Mouse (Mus musculus) retina, postnatal 1 day (tissue): ENCODE results near the gene Timm44.
"Not testable (repeated sequence)": the region's sequence is repeated elsewhere in the genome, so short reads cannot be mapped to it uniquely, and the experiment has no call there.

Source experiments
- DNase-seq: peaks from one replicate; pipeline ENCODE4 v3.0.0-alpha.2; 2012

The Timm44 gene

GRCm38 (mm10) chr8:4263105-4263791 lies 12.5 kb downstream of the Timm44 start:
- no peak for DNase-seq

DNA sequence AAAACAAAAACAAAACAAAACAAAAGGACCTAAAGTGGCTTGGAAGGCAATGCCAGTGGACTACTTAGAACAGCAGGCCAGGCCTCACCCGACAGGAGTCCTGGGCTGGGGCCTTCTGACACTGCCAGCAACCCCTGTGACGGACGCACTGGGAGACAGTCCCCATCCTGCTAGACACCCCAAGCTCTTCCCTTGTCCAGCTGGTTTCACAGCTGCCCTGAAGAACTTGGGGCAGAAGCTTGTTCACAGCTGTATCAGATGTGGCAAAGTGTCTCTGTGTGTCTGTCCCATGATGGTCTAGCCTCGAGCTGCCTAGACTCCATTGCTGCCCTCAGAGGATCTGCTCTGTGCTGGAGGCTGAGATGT lies 15.9 kb downstream of the Timm44 start:
- no peak for DNase-seq

- peak; percentile 96 for DNase-seq
Observed at GRCm38 (mm10) chr8:4259125-4259804, 16.4 kb downstream of the Timm44 start, which contains the start of gene Ctxn1. Gene Ctxn1 (minus strand): TSS chr8:4259274.

- DNase-seq = no peak
Observed at GRCm38 (mm10) chr8:4258678-4259077, 17.0 kb downstream of the Timm44 start.

- peak; percentile 86 for DNase-seq
Observed at GRCm38 (mm10) chr8:4258233-4258632, 17.5 kb downstream of the Timm44 start.

DNA sequence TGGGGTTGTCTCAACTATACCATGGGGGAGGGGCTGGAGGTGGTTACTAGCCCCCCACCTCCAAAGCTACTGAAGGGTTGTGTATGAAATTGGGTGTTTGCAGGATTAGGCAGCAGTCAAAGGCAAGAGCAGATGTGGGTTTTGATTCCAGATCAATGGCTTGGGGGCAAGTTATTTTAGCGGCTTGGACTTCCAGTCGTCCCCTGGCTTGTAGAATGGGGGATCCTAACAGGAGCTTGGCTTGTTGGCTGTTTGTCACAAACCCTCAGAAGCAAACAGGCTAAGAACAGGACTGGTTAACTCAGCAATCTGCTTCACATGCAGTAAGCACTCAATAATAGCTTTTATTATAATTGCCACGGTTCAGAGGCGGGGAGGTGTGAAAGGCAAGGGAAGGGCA lies 18.4 kb downstream of the Timm44 start:
- no peak for DNase-seq

- no peak for DNase-seq
Observed at GRCm38 (mm10) chr8:4256911-4257310, 18.8 kb downstream of the Timm44 start.

DNA sequence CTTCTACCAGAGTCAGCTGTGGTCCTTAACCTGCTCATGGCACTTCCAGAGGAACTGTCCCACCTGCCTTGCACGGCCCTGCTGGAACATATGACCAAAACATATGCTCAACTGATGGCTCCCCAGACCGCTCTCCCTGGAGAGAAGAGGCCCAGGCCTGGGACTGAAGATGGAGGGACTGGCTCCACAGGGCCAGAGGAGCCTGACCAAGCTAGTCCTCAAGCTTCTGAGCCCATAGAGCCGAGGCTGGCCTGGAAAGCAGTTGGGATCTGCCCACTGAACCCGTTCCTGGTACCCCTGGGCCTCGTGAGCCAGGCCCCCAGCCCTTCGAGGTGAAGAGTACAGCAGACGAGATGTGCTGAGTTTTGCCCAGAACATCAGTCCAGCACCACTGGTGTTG lies 20.2 kb downstream of the Timm44 start:
- DNase-seq = not testable (repeated sequence)

DNA sequence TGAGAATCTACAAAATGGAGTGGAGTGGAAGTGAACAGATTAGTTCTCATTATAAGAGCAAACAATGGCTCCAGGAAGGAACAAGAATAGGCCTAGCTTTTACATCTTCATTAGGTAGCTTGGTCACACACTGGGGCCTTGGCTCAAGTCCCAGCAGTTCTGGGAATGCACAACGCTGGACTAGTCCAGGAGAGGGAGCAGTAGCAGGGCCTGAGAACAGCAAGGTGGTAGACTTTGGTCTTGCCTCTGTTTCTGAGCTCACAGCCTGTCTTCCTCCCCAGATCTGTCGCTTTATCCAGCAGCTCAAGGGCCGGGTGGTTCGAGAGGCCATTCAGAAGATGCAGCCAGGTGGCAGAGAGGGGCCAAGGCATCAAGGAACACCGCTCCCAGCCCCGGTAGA lies 21.7 kb downstream of the Timm44 start:
- peak; percentile 63 for DNase-seq

GRCm38 (mm10) chr8:4252934-4253841 lies 22.5 kb downstream of the Timm44 start, which contains the start of gene Snapc2:
Gene Snapc2 (plus strand): TSS chr8:4253080.
- DNase-seq = peak; percentile 98

DNA sequence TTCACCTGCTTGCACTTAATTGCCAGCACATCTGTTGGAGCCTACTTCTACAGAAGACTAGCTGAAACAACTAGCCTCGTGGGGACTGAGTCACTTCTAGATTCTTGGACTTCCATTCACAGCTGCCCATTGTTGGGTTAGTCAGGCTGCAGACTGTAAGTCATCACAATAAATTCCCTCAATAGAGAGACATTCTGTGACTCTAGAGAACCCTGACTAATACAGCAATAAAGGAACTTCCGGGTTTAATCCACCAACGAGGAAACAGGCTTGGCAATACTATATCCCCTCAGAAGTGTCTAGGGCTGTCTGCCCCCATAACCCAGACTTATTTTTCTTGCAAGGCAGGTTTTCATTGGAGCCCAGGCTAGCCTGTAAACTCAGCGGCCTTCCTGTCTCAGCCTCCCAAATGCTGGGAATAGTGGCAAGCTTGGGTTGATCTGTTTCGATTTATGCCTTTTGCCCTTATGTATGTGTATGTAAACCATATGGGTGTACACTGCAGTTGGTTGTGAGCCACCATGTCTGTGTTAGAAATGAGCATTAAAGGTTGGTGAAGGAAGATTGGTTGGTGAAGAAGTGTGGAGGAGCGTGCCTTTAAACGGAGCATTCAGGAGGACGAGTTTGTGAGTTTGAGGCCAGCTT lies 23.5 kb downstream of the Timm44 start:
- no peak for DNase-seq

DNA sequence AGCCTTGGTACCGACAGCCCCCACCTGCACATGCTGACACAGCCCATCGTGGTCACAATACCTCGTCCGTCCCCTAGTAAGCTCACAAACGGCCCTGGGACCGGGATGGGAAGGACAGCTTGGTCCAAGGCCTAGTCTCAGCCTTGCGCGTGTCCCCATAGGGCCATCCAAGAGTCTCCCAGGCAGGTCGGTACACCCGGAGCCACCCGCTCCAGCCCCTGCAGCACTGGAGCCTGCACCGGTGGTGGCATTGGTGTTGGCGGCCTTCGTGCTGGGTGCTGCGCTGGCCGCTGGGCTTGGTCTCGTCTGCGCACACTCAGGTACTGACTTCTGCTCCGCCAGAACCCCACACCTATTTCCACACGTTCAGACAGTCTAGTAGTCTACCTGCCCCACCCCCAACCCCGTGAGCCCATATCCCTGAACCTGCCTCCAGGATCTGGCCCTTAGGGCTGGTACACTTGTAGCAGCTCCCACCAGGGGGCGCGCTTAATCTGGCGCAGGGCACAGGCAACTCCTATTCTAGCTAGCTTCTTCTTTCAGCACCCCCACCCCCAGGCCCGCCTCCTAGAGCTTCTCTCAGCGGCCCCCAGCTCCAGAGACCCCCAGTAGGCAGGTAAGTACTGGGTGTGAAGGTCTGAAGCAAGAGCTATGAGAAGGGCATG lies 25.3 kb downstream of the Timm44 start:
- DNase-seq = peak; percentile 87

GRCm38 (mm10) chr8:4249213-4249612 lies 26.5 kb downstream of the Timm44 start:
- no peak for DNase-seq

DNA sequence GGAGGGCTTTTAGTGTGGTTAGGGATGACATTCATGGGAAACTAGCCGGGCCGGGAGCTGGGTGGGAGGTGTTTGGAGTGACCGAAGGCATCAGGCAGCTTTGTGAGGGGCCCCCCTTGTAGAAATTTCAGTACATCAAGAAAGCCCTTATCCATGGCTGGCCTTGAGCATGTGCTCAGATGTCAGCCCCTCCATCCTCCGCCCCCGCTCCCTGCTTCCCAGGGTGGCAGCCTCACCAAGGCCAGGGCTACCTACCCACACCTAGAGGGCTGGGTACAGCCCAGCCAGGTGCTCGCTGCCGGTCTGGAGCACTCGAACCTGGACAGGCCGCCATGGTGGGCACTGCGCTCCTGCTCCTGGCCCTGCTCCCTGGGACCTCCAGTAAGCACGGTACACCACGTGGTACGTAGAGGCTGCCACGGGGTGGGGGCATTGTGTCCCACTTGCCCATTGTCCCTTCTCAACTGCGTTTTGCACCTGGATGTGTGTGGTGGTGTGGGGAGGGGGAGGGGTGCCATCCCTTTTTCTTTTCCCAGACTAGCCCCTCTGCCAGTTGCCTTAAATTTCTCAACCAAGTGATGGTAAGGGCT lies 27.7 kb downstream of the Timm44 start, which contains the start of gene Tgfbr3l:
TSS of gene Tgfbr3l (plus strand) at position 264 of the 590 bp plus-strand sequence.
- DNase-seq = no peak

DNA sequence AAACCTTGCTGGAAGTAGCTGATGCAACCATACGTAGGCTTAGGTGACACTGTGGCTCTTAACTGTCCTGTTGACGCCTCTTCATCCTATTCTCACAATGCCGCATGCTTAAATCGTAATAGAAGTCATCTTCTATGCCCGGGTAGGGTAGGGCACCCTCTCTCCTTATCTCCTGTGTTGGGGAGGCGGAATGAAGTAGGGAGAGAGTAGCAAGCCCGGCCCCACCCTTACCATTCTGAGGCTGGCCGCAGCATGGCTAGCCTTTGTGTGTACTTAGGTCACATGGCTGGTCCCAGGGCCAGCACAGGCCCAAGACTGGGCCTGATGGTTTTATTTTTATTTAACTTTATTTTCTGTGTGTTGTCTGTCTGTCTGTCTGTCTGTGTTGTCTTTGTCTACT lies 28.5 kb downstream of the Timm44 start:
- DNase-seq = no peak

DNA sequence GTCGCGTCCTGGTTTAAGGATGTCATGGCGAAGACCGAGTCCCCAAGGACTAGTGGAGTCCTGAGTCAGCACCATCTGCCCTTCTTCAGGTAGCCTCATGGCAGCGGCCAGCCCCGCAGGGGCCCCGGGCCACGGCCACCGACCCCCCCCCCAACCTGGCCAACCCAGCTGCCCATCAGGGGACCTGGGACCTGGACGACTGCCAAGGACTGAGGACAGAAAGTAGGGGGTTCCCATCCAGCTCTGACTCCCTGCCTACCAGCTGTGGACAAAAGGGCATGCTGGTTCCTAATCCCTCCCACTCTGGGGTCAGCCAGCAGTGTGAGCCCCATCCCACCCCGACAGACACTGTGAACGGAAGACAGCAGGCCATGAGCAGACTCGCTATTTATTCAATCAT lies 30.0 kb downstream of the Timm44 start:
- DNase-seq = no peak

GRCm38 (mm10) chr8:4245061-4245460 lies 30.7 kb downstream of the Timm44 start:
- no peak for DNase-seq

DNA sequence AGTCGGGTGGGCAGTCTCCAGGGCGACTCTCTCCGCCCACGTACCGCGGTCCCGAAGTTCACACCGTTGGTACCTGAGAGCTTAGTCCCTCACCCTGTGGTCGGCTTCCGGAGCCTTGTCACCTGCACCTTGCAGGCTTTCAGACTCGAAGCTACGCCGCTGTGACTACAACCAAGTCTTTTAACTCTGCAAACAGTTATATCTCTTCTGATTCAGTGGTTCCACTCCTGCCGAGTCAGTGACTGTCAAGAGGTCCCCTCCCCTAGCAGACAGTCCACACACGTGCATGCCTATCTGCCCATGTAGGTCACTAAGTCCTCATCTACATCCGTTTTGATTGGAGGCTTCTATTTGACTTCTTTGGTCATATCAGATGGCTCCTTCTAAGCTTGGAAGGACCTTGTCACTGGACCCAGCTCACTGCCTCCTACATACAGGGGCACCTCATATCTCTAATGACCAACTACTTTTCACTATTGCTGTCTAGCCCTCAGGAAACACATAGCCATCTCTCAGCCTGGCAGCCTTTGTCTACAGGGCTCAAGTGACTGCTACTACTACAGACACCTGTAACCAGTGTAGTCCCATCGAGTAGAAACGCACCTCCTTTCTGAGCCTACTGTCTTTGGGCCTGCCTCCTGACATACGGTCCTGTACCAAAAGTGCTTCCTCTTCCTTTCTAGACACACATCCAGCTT lies 36.4 kb downstream of the Timm44 start:
- DNase-seq = no peak

DNA sequence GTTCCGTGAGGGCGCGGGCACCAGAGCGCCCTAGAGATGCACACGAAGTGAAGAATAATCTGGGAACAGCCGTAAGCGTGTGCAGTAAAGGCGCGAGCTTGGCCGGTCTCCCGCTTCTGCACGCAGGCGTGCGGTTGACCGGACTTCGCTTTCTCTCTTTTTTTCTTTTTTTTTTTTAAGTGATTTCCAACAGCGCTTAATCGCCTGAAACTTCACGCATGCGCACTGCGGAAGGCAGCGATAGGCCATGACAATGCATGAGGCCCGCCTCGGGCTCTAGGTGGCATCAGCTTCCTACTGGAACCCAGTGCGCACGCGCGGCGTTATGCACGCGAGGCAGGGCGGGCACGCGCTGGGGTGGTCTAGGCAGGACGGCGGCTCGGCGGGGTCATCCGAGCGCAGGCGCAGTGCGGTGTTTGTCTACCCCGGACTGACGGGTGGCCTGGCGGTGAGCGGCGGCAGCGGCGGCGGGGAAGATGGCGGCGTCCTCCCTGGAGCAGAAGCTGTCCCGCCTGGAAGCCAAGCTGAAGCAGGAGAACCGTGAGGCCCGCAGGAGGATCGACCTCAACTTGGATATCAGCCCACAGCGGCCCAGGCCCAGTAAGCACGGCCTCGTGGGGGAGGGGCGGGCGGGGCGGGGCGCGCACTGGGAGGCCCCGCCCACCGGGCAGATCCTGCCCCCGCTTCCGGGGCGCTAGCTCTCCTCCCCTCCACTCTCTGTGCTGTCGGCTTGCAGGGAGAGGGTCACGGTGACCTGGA lies 37.1 kb downstream of the Timm44 start, which contains the start of the genes Map2k7 and Gm49320:
TSS of gene Map2k7 (plus strand) at position 307 of the 759 bp plus-strand sequence.
TSS of gene Gm49320 (plus strand) at position 432 of the 759 bp plus-strand sequence.
- DNase-seq = peak; percentile 100

DNA sequence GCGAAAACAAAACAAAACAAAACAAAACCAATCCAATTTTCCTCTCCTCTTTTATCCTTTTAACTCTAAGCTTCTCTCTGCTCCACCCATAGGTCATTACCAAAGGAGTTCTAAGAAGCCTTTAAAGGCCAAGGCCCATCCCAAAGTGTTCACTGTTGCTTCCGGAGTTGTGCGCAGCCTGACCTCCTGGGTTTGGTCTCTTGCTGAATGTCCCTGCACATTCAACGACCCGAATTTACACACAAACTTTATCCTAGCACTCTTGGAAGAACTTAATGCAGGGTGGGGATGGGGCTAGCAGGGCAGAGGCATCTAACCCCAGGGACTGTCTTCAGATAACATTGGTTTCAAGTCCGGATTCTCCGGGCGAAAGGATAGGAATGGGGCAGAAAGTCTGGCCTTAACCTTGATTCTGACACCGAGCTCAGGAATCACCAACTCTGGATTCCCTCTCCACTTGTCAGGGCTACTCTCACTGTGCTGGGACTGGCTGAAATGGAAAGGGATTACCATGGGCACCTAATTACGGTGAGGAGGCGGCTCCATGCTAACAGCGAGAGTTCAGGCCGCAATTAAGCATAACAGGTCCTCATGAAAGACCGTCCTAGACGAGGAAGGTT lies 37.8 kb downstream of the Timm44 start:
- DNase-seq = no peak
